Mouse (Mus musculus) right cerebral cortex, postnatal 14 days (tissue): Measurements from ENCODE around the gene Nfic.
A peak's percentile ranks its signal among the peaks of the same experiment; 100 is the strongest.

Experiments used
- DNase-seq: peaks from one replicate; pipeline ENCODE4 v3.0.0; 2022

The Nfic gene

DNA sequence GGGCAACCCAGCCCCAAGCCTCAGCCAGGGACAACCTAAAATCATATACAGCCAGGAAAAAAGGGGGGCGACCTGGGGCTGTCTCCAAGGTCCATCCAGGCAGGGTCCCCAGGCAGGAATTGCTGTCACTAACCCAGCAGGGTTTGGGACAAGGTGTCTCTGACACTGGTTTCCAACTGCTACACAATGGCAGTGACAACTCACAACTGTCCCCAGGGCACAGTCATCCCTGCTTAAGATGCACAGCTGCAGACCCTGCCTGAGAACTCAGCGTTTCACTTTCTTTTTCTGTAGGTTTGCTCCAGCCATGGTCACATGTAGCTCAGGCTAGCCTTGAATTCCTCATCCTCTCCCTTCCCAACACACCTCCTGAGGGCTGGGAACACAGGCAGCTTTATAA, 26.3 kb downstream of the Nfic start:
- peak; percentile 8 for DNase-seq

DNA sequence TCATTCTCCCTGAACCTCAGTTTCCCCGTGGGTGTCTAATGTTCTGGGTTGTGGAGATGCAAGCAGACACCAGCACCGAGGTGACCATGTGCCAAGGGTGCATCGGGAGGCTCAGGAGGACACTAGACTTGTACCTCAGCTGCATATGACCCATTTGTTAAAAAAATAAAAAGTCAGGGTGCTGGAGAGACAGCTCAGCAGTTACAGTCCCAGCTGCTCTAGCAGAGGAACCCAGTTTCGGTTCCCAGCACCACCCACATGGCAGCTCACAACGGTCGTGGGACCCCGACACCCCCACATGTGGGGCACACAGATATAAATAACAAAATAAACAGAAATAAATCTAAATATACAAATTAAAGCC, 26.9 kb downstream of the Nfic start:
- no peak for DNase-seq

DNA sequence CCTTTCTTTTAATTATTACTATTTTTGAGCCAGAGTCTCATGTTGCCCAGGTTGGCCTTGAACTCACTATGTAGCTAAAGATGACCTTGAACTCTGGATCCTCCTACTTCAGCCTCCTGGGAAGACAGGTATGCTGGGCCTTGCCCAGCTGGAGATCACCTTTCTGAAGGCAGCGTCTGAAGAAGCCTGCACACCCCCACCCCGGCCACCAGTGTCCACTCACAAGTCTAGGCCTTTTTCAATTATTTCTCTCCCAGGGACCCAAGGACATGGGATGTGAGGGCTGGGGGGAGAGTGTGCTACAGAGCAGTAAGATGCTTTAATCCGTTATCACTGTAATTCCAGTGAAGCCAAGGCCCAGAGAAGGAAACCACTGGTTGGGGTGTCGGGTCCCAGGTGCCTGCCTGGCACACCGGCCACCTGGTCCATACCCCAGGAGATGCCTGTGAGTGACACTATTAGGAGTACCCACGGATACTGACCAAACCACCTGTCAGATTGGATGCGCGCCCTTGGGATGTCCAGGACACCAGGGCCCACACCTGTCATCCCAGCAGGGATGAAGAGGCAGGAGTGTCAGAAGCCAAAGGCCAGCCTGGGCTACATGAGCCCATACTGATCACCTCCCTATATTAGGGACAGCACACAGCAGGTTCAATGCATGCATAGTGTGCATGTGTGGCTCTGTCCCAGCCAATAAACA, 27.5 kb downstream of the Nfic start:
- peak; percentile 6 for DNase-seq

DNA sequence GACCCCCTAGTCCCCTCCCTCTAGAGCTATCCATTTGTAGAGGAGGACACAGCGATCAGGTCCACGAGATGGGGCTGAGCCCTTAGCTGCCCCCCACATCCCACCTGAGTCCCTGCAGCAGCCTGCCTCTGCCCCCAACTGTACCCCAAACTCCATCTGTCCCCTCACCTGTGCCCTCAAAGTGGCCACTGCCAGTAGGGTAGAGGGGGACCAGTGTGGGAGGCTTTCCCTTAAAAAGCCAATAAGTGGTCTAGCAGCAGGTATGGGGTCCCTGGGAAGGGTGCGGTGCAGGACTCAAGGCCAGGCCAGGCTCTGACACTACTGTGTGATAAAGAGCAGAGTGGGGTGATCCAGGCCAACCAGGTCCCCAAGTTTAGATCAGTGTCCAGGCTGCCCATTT, 28.1 kb downstream of the Nfic start:
- DNase-seq: no peak

DNA sequence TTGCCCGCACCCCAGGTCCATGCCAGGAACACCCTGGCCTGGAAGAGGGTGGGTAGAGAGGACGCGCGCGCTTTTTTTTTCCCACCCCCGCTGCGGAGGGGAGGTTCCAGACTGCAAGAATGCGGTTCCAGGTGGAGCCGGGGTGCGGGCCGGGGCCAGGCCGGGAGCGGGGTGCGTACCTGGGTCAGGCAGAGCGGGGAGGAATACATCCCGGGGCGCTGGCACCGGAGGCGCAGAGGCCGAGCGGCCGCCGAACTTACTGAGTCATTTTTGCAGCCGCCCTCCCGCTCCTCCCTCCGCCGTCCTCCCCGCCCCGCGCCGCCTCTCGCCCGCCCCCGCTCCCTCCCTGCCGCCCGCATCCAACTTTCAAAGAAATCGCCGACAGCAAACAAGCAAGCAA, 28.5 kb downstream of the Nfic start:
- DNase-seq: peak; percentile 67

DNA sequence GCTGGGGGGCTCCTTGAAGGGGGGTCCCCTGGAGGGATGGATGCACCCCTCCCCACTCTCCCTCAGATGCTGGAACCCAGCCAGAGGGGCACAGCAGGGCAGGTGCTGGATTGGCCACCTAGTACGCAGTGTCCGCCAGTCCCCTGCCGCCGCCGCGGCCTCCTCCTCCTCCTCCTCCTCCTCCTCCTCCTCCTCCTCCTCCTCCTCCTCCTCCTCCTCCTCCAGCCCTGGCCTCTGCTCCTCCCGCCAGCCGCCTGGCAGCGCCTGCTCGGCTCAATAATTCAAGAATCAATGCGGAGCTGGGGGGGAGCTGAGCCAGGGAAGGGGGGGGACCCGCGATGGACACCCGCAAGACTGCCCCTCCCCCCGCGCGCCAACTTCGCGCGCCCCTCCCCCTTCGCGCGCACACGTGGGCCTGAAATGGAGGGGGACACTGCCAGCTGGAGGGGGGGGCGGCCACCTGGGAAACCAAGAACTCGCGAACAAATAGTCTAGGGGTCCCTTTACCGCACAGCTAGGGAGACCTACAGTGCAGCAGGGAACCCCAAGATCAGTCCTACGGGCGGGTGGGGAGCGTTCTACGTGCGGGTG, 29.3 kb downstream of the Nfic start:
- DNase-seq: peak; percentile 49

DNA sequence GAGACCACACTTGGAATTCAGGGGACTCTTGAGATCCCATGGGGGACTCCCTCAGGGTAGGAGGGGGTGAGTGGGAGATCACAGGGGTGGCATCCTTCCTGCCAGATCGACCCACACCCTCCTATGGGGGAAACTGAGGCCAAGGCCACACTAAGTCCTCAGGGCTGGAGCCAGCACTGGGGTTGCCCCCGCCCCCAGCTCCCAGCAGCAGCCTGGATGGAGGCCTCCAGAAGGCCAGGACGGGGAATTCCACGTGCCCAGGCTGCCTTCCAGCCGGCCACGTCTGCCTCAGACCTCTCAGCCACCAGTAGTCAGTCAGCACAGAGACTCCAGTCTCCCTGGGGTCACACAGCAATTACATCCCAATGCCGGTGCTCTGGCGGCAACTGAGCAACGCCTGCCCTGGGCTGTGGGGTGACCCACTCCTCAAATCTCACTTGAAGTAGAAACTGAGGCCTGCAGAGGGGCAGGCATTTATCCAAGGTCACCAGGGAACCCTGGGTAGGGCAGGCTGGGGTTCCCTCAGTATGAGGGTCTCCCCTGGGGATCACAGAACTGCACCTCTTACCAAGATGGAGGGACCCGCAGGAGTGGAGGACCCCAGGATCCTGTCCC, 30.1 kb downstream of the Nfic start:
- peak; percentile 28 for DNase-seq

DNA sequence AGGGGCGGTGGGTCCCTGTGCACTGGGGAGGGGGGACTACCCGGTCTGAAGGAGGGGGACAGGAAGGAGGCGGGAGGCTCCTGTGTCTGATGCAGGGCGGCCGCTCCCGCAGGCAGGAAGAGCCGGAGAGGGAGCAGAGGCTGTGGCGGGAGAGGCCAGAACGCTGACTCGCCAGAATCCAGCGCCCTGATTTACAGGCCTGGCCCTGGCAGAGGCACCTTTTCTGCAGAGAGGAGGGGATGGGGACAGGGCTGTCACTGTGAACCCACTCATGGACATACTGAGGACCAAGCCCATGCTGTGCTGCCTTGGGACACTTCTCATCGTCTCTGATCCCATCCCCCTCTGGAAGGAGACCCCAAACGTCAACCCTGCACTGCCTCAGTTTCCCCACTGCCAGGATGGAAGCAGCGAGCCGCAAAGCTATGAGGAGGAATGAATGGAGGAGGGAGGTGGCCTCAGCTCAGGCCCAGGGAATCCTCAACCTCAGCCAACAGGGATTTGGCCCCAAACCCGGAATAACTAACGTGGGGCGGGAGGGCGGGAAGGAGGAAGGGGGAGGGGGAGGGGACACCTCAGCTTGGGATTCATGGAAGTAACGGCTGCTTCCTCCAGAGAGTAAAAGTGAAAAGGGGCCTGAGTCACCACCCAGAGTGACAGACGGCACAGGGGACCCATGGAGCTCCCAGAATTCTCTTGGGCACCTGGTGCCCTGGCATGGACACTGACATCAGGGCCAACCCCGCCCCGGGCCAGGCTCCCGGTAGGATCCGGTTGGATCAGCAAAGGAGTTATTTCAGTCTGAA, 31.0 kb downstream of the Nfic start:
- peak; percentile 36 for DNase-seq

DNA sequence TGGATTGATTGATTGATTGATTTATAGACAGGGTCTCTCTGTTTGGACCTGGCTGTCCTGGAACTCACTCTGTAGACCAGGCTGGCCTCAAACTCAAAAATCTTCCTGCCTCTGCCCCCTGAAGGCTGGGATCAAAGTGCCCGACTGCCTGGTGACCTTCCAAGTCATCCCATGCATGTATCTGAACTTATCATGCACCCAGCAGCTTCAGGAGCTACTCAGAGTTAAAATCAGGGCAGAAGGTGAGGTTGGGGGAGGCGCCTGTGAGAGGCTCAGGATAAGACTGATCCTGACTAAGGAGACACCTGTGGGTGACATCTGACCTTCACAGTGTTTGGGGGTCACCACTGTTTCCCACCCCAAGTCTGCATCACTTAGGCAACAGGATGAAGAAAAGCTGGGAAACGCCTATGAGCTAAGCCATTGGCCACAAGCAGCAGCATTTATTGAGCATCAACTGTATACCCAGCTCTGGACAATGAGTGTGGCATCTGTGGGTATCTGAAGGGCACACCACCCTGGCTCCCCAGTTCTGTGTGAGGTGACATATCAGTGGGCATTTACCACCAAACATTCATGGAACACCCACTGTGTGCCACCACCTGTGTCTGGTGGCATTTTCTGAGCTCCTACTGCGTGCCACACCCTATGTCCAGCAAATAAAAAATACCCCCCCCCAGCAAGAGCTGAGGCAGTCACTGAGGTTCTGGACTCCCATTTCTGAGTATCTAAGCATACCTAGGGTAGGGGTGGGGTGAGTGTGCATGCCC, 31.8 kb downstream of the Nfic start:
- no peak for DNase-seq

DNA sequence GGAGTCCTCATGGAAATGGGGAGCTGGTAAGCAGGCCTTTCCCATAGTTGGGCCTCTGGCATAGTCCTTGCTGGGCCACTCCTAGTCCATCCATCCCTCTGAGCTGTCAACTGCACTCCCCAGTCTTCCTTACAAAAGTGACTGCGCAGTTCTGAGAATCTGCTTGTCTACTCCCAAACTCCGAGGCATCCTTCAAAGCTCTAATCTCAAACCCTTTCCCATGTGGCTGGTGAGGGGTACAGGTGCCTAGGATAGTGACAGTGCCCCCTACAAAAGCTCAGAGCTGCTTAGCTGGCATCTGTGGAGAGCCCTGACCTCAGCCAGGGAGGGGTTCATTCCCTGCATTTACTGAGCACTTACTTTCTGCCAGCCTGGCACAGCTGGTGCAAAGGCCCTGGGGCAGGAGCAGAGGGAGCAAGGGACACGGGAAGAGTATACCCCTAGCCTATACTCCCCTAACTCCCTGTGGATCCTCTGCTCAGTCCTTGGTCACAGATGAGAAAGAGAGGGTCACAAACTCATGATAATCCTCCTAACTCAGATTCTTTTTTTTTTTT, 32.7 kb downstream of the Nfic start:
- no peak for DNase-seq

DNA sequence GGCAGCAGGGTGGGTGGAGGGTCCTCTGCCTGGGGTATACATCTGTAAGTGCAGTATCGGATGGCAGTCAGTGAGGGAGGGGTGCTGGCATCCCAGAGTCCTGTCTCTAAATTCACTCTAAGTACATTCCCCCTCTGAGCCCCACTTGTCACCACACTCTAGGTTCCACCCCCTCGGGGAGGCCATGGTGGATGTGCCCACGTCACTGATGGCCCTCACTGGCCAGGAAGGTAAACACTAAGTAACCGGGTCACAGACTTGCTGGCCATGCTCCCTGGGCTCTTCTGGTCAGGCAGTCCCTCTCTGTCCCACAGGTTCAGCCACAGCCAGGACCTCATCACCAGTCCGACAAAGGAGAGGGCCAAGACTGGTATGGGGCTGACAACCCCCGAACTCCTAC, 33.2 kb downstream of the Nfic start:
- peak; percentile 4 for DNase-seq

DNA sequence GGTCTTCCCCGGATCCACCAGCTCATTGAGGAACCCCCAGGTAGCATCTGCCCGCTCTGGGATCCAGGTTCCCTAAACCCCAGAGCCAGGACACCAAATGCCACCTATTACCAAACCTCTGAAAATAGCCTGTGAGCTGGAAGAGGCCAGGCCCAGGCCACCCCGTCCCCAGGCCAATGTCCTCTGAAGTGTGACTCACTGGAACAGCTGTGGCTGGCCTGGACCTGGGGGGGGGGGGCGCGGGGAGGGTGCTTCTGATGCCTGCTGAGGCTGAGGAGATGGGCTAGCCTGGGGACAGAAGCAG, 33.7 kb downstream of the Nfic start:
- no peak for DNase-seq

DNA sequence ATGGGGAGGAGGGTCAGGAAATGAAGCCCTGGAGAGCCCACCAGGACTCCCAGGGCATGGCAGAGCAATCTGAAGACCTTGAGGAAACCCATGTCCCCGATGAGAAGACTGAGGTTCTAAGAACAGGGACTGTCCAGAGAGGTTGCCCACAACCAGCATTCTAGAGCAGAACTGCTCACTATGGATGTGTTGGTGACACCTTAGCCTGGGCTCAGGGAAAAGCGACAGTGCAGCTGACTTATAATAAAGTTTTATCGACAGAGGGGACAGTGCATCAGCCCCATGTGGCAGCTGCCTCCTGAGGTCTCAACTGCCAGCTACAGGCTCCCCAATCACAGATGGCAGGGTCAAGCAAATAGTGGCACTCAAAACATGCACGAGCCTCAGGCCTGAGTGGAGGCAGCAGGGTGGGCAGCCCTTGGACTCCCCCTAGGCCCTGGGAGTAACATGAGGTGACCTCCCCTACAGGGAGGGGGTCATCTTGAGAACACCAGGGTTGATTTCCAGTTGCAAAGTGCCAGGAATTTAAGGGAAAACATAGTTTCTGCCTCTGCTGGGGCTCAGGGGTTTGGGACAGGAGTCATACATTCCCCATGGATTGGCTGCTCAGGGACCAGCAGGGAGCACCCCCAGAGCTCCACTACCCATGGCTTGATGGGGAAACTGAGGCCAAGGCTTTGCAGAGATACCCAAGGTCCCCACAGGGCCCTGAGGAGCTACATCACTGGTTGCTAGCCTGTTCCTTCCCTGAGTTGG, 34.2 kb downstream of the Nfic start:
- no peak for DNase-seq

DNA sequence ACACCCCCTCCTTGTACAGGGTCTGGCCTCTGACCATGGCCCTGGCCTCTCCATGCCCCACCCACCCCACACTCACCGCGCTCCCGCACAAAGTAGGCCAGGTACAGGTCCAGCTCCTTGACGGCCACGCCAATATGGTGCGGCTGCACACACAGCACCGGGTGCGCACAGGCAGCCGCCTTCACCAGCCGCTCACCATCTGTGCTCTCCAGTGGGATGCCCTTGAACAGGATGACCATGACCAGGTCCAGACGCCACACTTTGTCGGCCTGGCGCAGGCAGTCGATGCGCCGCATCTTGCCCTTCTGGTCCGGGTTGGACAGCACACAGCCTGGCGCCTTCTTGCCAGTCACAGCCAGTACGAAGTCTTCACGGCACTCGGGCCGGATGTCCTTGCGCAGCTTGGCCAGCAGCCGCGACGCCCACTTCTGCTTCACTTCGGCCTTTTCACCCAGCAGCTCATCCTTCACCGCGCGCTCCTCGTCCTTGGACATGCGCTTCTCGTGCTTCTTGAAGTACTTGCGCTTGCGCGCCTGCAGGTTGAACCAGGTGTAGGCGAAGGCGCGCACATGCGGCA, 35.2 kb downstream of the Nfic start:
- peak; percentile 8 for DNase-seq

DNA sequence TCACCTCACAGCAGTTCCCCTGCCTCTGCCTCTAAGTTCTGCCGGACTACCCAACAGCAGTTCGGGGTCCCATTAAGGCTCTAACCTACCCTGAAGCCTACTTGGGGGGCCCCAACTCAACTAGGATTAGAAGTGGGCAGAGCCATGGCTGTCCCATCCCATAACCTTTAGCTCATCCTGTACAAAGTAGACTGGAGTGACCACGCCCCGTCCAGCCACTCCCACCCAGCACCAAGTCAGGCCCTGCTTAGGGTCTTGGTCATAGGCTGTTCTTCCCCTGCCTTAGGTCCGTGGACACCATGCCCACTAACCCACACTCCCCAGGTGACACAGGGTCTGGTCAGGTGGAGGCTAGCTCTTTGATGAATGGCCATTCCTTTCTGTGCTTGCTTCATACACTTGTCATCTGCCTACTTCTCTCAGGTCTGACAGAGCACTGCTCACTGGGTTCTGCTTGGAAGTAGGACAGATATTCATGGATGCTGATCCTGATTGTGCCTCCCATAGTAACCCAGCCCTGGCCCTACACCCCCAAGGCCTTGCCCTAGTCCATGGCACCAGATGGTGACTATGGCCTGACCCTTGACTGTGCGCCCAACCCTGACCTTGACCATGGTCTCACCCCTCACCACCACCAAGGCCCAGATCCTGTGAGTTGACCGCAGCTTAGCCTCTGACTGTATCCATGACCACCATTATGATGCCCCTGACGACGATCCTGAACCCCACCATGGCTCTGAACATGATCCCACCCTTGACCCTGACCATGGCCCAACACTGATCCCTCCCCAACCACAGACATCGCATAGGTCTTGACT, 36.1 kb downstream of the Nfic start:
- peak; percentile 4 for DNase-seq

DNA sequence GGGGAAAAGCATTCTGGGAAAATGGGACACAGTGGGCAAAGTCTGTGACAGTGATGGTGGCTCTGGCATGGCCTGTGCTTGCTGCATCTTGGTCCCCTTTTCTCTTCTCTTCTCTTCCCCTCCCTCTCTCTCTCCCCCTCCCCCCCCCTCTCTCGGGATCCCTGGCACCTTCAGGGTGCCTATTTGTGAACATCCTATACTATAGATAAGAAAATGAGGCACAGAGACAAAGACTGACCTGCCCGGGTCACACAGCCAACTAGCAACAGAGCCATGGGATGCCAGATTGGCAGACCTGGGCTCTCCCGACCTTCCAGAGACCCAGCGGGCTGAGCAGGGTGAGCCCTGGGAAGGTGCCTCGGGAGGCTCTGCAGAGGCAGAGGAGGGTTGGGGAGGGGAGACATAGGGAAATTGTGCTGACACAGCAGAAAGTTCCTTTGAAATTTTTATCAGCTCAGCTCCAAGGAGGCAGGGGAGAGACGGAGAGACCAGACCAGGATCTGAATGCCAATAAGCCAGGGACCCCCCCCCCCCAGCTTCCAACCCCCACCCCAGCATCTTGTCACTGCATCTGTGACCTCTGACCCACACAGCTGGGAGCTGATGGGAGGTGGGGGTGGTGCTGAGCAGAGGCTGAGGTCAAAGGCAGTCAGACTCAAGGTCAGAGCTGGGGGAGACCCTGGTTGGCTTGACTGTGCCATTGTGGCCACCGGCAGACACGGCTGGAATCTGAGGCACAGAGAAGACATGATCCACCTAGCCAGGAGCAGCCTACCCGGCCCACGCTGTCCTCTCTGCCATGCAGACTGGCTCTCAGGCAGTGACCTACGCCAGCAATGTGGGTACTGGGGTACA, 37.0 kb downstream of the Nfic start:
- peak; percentile 5 for DNase-seq

DNA sequence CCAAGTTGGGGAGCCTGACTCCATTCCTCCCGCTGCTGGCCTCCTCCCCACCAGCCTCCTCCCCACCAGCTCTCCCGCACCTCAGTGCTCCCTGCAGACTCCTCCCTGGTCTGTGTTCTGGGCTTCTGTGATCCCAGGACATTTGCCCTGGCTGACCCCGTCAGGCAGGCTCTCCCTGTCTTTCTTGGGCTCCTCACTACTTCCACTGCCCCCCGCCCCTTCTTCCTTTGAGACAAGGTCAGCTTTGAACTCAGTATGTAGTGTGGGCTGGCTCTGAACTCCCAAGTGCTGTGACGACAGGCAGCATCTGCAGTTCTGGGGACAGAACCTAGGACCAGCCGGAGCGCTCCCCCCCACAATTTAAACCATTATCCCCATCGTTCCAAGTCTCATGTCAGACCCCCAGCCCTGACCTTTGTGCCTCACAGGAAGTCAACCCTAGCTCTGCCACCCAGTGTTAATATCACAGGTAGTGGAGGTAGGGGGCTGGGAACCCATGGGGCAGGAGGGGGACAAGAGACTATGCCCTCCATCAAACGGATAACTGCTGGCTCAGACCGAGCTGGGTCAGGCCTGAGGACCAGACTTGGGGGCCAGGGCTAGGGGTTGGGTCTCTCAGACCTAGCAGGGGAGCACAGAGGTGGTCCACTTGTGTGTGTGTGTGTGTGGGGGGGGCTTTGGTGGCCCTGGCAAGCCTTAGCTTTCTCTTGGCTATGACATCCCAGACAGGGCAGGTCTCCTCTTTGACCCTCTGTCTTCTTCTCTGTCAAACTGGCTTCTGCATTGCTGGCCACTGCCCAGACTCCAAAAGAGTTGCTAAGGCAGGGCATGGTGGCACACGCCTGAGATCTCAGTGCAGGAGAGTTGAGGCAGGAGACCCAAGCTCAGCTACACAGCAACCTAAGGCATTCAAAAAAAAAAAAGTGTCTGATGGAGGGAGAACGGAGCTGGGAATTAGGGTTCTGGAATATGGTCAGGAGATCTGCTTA, 37.9 kb downstream of the Nfic start:
- peak; percentile 5 for DNase-seq

DNA sequence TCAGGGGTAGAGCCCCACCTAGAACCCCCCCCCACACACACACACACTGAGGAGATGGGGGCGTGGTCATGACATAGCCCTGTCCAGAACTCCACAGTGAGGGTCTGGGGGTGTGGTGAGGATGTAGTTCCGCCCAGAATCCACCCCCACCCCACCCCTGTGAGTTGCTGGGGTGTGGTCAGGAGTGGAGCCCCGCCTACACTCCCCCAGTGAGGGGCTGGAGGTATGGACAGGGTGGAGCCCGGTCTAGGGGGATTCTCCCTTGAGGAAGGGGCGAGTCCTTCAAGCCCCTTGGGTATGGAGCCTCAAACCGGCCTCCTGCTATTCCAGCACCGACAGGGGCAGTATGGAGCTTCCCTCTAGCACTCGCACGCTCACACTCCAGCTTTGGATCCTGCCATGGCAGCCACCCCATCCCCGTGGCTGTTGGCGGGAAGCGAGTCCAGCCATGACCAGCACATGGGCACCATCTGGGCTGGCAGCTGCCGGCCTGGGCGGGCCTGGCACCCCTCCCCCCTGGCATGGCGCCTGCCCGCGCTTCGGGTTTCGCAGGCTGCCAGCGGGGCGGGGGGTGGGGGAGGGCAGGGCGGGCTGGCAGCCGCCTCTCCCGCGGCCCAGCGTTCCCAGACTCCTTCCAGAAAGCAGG, 38.7 kb downstream of the Nfic start:
- peak; percentile 85 for DNase-seq
